Mouse (Mus musculus): ENCODE measurements around the gene Clba1. TPM values are rescaled to one million over a fixed set of nuclear protein-coding genes. Genes with fewer than 3 reads are reported as not detected.

Gene Clba1
- total and polyA plus RNA-seq, 3 experiments = 15.2 to 21.4 TPM; not detected in 1

GRCm38 (mm10) chr12:112809641-112810040, 904 bp downstream of the Clba1 start:
- Histone ChIP-seq H3K9ac (ENCODE audit: control insufficient read depth, low read depth, low read length, poor library complexity, severe bottlenecking) (peak overlapping the region; percentile 64), H3K9me3 (replicated peaks; ENCODE audit: insufficient read depth, low read length) (no peaks in the 10 kb centered on the region), H3K27me3 (ENCODE audit: control insufficient read depth in 1 of 2, insufficient read depth in 2 of 2, low read length in 2 of 2) (peaks cover 2 to 11% of the 10 kb centered on the region in 2 experiments; a peak in 2 of 4 replicates), H3K4me3 (ENCODE audit: control insufficient read depth in 1 of 2, insufficient read depth in 1 of 2, low read depth in 2 of 2, low read length in 2 of 2) (peak overlapping the region; percentile 59 to 76), H3K27ac (ENCODE audit: control insufficient read depth, low read depth, low read length) (no peak overlapping the region), H3K36me3 (ENCODE audit: control insufficient read depth in 1 of 2, insufficient read depth in 2 of 2, low read length in 2 of 2) (peaks cover 0 to 4% of the 10 kb centered on the region in 2 experiments; a peak in 1 of 4 replicates), H3K4me1 (ENCODE audit: control insufficient read depth in 1 of 2, insufficient read depth in 2 of 2, low read length in 2 of 2) (peaks cover 0 to 11% of the 10 kb centered on the region in 2 experiments; a peak in 3 of 4 replicates), H3K79me2 (ENCODE audit: control insufficient read depth, insufficient read depth, low read length, poor library complexity) (no peaks in the 10 kb centered on the region; the same call in 1 of the 2 replicates)
- no peak for TF ChIP-seq EP300 (IDR thresholded peaks at IDR 0.05; ENCODE audit: low read depth in 1 of 2, low read length in 2 of 2)
- TF ChIP-seq NRF1 (IDR thresholded peaks at IDR 0.05; ENCODE audit: insufficient read depth, low read depth, low read length, poor library complexity, severe bottlenecking) = no peak
- TF ChIP-seq UBTF (IDR thresholded peaks at IDR 0.05; ENCODE audit: borderline replicate concordance, insufficient read depth, low read depth, low read length) = no peak
- TF ChIP-seq CTCF (IDR thresholded peaks at IDR 0.05 in 2 of 3, conservative IDR thresholded peaks at IDR 0.05 in 1 of 3; ENCODE audit: control insufficient read depth in 1 of 3, insufficient read depth in 1 of 3, low read depth in 2 of 3, low read length in 3 of 3, poor library complexity in 1 of 3, severe bottlenecking in 1 of 3) = no peak
- no peak for TF ChIP-seq USF1 (IDR thresholded peaks at IDR 0.05; ENCODE audit: low read depth, low read length)
- TF ChIP-seq NELFE (IDR thresholded peaks at IDR 0.05; ENCODE audit: low read depth, low read length) = no peak
- no peak for TF ChIP-seq E2F4 (IDR thresholded peaks at IDR 0.05; ENCODE audit: borderline replicate concordance, low read depth, low read length)
- TF ChIP-seq RCOR1 (IDR thresholded peaks at IDR 0.05; ENCODE audit: low read depth, low read length) = no peak
- TF ChIP-seq RAD21 (IDR thresholded peaks at IDR 0.05; ENCODE audit: low read depth, low read length) = no peak
- TF ChIP-seq POLR2AphosphoS2 (IDR thresholded peaks at IDR 0.05; ENCODE audit: low read length) = no peak
- TF ChIP-seq GABPA (IDR thresholded peaks at IDR 0.05; ENCODE audit: low read depth, low read length) = no peak
- TF ChIP-seq TAL1 (IDR thresholded peaks at IDR 0.05; ENCODE audit: low read length) = no peak
- TF ChIP-seq ZNF384 (IDR thresholded peaks at IDR 0.05; ENCODE audit: low read depth, low read length) = no peak
- TF ChIP-seq MYC (IDR thresholded peaks at IDR 0.05; ENCODE audit: low read depth, low read length) = no peak
- no peak for TF ChIP-seq KAT2A (conservative IDR thresholded peaks at IDR 0.05; ENCODE audit: low read depth, low read length)
- TF ChIP-seq ETS1 (IDR thresholded peaks at IDR 0.05; ENCODE audit: low read depth, low read length) = no peak
- no peak for TF ChIP-seq GATA1 (IDR thresholded peaks at IDR 0.05; ENCODE audit: low read depth, low read length)
- TF ChIP-seq ELF1 (IDR thresholded peaks at IDR 0.05; ENCODE audit: low read depth, low read length) = no peak
- DNase-seq (ENCODE audit: low read depth, low spot score) = no peak

DNA sequence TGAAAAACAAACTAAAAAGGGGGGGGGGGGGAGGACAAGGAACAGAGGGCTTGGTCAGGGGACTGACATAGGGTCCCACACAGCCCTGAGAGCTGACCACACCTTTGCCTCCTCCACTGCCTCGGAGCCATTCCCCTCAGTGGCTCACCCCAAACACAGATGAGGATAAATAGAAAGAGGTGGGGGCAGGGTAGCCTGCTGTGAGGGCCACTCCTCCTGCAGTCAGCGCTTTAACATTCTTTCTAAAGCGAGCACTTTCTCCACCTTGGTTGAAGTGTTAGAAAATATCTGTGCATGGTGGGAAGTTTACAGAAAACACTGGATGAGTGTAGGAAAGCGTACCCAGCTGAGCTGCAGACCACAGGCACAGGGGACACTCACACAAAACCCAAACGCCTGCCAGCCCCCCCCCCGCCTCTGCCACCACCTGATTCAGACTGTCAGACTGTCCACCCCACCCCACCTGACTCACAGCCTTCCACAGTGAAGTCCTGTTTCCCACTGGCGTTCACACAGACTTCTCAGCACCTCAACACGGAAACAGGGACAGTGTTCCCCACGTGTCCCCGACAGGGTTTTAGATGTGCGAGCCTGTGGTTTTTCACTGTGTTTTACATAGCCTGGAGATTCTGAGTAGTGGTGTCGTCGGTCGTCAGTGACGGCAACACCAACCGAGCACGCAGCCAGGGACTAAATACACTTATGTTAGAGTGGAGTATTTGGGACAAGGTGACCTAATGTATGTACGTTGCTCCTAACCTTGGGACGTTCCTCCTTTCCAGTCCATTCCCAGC, 1.6 kb downstream of the Clba1 start:
- H3K27ac ChIP-seq (ENCODE audit: control insufficient read depth, low read depth, low read length) = no peak overlapping the region
- no peak for DNase-seq (ENCODE audit: low read depth, low spot score)
- peak overlapping the region in 1 of 2 experiments; percentile 76; a peak in 1 of 4 replicates for H3K4me3 ChIP-seq (ENCODE audit: control insufficient read depth in 1 of 2, insufficient read depth in 1 of 2, low read depth in 2 of 2, low read length in 2 of 2)
- no peaks in the 10 kb centered on the region for H3K9me3 ChIP-seq (replicated peaks; ENCODE audit: insufficient read depth, low read length)
- TF ChIP-seq E2F4 (IDR thresholded peaks at IDR 0.05; ENCODE audit: borderline replicate concordance, low read depth, low read length) (no peak), GABPA (IDR thresholded peaks at IDR 0.05; ENCODE audit: low read depth, low read length) (no peak), POLR2AphosphoS5 (IDR thresholded peaks at IDR 0.05; ENCODE audit: borderline replicate concordance, low read depth, low read length) (no peak), USF1 (IDR thresholded peaks at IDR 0.05; ENCODE audit: low read depth, low read length) (no peak), TCF12 (IDR thresholded peaks at IDR 0.05; ENCODE audit: low read depth, low read length) (no peak), MXI1 (IDR thresholded peaks at IDR 0.05; ENCODE audit: low read depth, low read length) (no peak)
- no peaks in the 10 kb centered on the region; the same call in 1 of the 2 replicates for H3K79me2 ChIP-seq (ENCODE audit: control insufficient read depth, insufficient read depth, low read length, poor library complexity)
- H3K9ac ChIP-seq (ENCODE audit: control insufficient read depth, low read depth, low read length, poor library complexity, severe bottlenecking) = no peak overlapping the region; the same call in 1 of the 2 replicates
- H3K27me3 ChIP-seq (ENCODE audit: control insufficient read depth in 1 of 2, insufficient read depth in 2 of 2, low read length in 2 of 2) = peaks cover 2 to 8% of the 10 kb centered on the region in 2 experiments; a peak in 2 of 4 replicates
- peaks cover 0 to 4% of the 10 kb centered on the region in 2 experiments; a peak in 1 of 4 replicates for H3K36me3 ChIP-seq (ENCODE audit: control insufficient read depth in 1 of 2, insufficient read depth in 2 of 2, low read length in 2 of 2)
- peaks cover 0 to 11% of the 10 kb centered on the region in 2 experiments; a peak in 3 of 4 replicates for H3K4me1 ChIP-seq (ENCODE audit: control insufficient read depth in 1 of 2, insufficient read depth in 2 of 2, low read length in 2 of 2)

All from MEL (cell line).